Mouse (Mus musculus) MEL (cell line): ENCODE measurements around the gene Inpp4b. TPM values are rescaled to one million over a fixed set of nuclear protein-coding genes. Genes with fewer than 3 reads are reported as not detected.

Experiments
- DNase-seq: peaks from one replicate; pipeline ENCODE4 v3.0.0; 2011; ENCODE audit warnings: low read depth, low spot score
- H3K27ac ChIP-seq: 2 replicates; pipeline ENCODE4 v1.5.1; 2012; ENCODE audit warnings: low read depth, mild to moderate bottlenecking, control low read depth, low read length, moderate library complexity; ENCODE audit not compliant: control insufficient read depth
- H3K27me3 ChIP-seq, 2 experiments: fragments of 150-350 bp in 1 of 2; sonication (generic) in 1 of 2; 2 replicates each; pipeline ENCODE4 v1.6.1; 2012; ENCODE audit warnings: low read length in 2 of 2, mild to moderate bottlenecking in 2 of 2, improper control_type of control experiment in 1 of 2, moderate library complexity in 1 of 2; ENCODE audit not compliant: insufficient read depth in 2 of 2, control insufficient read depth in 1 of 2
- H3K36me3 ChIP-seq, 2 experiments: 2 replicates each; pipeline ENCODE4 v1.6.1; 2012 to 2014; ENCODE audit warnings: low read length in 2 of 2, improper control_type of control experiment in 1 of 2, inconsistent platforms in 1 of 2, mild to moderate bottlenecking in 1 of 2; ENCODE audit not compliant: insufficient read depth in 2 of 2, control insufficient read depth in 1 of 2
- H3K4me1 ChIP-seq, 2 experiments: fragments of 150-350 bp in 1 of 2; sonication (generic) in 1 of 2; 2 replicates each; pipeline ENCODE4 v1.6.1; 2012; ENCODE audit warnings: low read length in 2 of 2, improper control_type of control experiment in 1 of 2, mild to moderate bottlenecking in 1 of 2; ENCODE audit not compliant: insufficient read depth in 2 of 2, control insufficient read depth in 1 of 2
- H3K4me3 ChIP-seq, 2 experiments: fragments of 150-350 bp in 1 of 2; sonication (generic) in 1 of 2; 2 replicates each; pipeline ENCODE4 v1.5.1; 2012; ENCODE audit warnings: low read depth in 2 of 2, low read length in 2 of 2, mild to moderate bottlenecking in 2 of 2, moderate library complexity in 2 of 2, control low read depth in 1 of 2, improper control_type of control experiment in 1 of 2; ENCODE audit not compliant: control insufficient read depth in 1 of 2, insufficient read depth in 1 of 2
- H3K79me2 ChIP-seq: 2 replicates; pipeline ENCODE4 v1.6.1; 2012; ENCODE audit warnings: mild to moderate bottlenecking, low read length, moderate library complexity; ENCODE audit not compliant: control insufficient read depth, poor library complexity, insufficient read depth
- H3K9ac ChIP-seq: 2 replicates; pipeline ENCODE4 v1.6.1; 2012; ENCODE audit warnings: low read depth, mild to moderate bottlenecking, control low read depth, low read length, moderate library complexity; ENCODE audit not compliant: control insufficient read depth, poor library complexity, severe bottlenecking
- H3K9me3 ChIP-seq: fragments of 150-350 bp; sonication (generic); replicated peaks from 2 replicates; pipeline ENCODE4 v1.6.1; 2012; ENCODE audit warnings: mild to moderate bottlenecking, low read length, improper control_type of control experiment, moderate library complexity; ENCODE audit not compliant: insufficient read depth
- BHLHE40 ChIP-seq: IDR thresholded peaks from 2 replicates; pipeline ENCODE4 v1.6.1; 2012; ENCODE audit warnings: low read depth, mild to moderate bottlenecking, inconsistent platforms, low read length, improper control_type of control experiment, borderline replicate concordance
- CHD1 ChIP-seq: IDR thresholded peaks from 2 replicates; pipeline ENCODE4 v1.6.1; 2012; ENCODE audit warnings: low read depth, mild to moderate bottlenecking, inconsistent platforms, low read length, improper control_type of control experiment
- CHD2 ChIP-seq: IDR thresholded peaks from 2 replicates; pipeline ENCODE4 v1.6.1; 2011; ENCODE audit warnings: low read length, improper control_type of control experiment
- CTCF ChIP-seq, 3 experiments: IDR thresholded peaks in 2 of 3; conservative IDR thresholded peaks in 1 of 3; 2 replicates each; pipeline ENCODE4 v1.5.1; 2011 to 2012; ENCODE audit warnings: low read length in 3 of 3, low read depth in 2 of 3, mild to moderate bottlenecking in 2 of 3, improper control_type of control experiment in 1 of 3, inconsistent platforms in 1 of 3, mixed read lengths in 1 of 3, moderate library complexity in 1 of 3; ENCODE audit not compliant: control insufficient read depth in 1 of 3, insufficient read depth in 1 of 3, poor library complexity in 1 of 3, severe bottlenecking in 1 of 3
- ELF1 ChIP-seq: IDR thresholded peaks from 2 replicates; pipeline ENCODE4 v1.6.1; 2014; ENCODE audit warnings: low read depth, mild to moderate bottlenecking, inconsistent platforms, low read length, improper control_type of control experiment, moderate library complexity
- GABPA ChIP-seq: IDR thresholded peaks from 2 replicates; pipeline ENCODE4 v1.6.1; 2012; ENCODE audit warnings: low read depth, mild to moderate bottlenecking, inconsistent platforms, low read length, improper control_type of control experiment, moderate library complexity
- HCFC1 ChIP-seq: IDR thresholded peaks from 2 replicates; pipeline ENCODE4 v1.6.1; 2012; ENCODE audit warnings: low read depth, mild to moderate bottlenecking, inconsistent platforms, low read length, improper control_type of control experiment, moderate library complexity
- KAT2A ChIP-seq: conservative IDR thresholded peaks from 2 replicates; pipeline ENCODE4 v1.6.1; 2012; ENCODE audit warnings: low read depth, low read length, improper control_type of control experiment, inconsistent platforms
- MAFK ChIP-seq: IDR thresholded peaks from 2 replicates; pipeline ENCODE4 v1.6.1; 2011; ENCODE audit warnings: low read depth, mild to moderate bottlenecking, low read length, improper control_type of control experiment, borderline replicate concordance
- MEF2A ChIP-seq: IDR thresholded peaks from 2 replicates; pipeline ENCODE4 v1.6.1; 2014; ENCODE audit warnings: low read depth, mild to moderate bottlenecking, inconsistent platforms, low read length, improper control_type of control experiment; ENCODE audit not compliant: poor library complexity, insufficient replicate concordance, severe bottlenecking; ENCODE audit errors: extremely low read depth
- MYB ChIP-seq: IDR thresholded peaks from 2 replicates; pipeline ENCODE4 v1.6.1; 2011; ENCODE audit warnings: mild to moderate bottlenecking, low read depth, low read length, improper control_type of control experiment
- MYC ChIP-seq: IDR thresholded peaks from 2 replicates; pipeline ENCODE4 v1.6.1; 2011; ENCODE audit warnings: low read depth, mild to moderate bottlenecking, low read length, improper control_type of control experiment, moderate library complexity
- NRF1 ChIP-seq: IDR thresholded peaks from 2 replicates; pipeline ENCODE4 v1.6.1; 2014; ENCODE audit warnings: low read depth, mild to moderate bottlenecking, inconsistent platforms, low read length, improper control_type of control experiment, moderate library complexity; ENCODE audit not compliant: poor library complexity, insufficient read depth, severe bottlenecking
- RCOR1 ChIP-seq: IDR thresholded peaks from 2 replicates; pipeline ENCODE4 v1.6.1; 2012; ENCODE audit warnings: low read depth, mild to moderate bottlenecking, inconsistent platforms, low read length, improper control_type of control experiment
- SIN3A ChIP-seq: IDR thresholded peaks from 2 replicates; pipeline ENCODE4 v1.6.1; 2012; ENCODE audit warnings: low read length, improper control_type of control experiment, inconsistent platforms
- SMC3 ChIP-seq: IDR thresholded peaks from 2 replicates; pipeline ENCODE4 v1.6.1; 2011; ENCODE audit warnings: low read depth, low read length, improper control_type of control experiment
- TBP ChIP-seq: IDR thresholded peaks from 2 replicates; pipeline ENCODE4 v1.8.0; 2011; ENCODE audit warnings: low read depth, low read length, improper control_type of control experiment
- TCF12 ChIP-seq: IDR thresholded peaks from 2 replicates; pipeline ENCODE4 v1.6.1; 2014; ENCODE audit warnings: low read depth, mild to moderate bottlenecking, inconsistent platforms, low read length, improper control_type of control experiment, moderate library complexity
- UBTF ChIP-seq: IDR thresholded peaks from 2 replicates; pipeline ENCODE4 v1.6.1; 2012; ENCODE audit warnings: low read depth, mild to moderate bottlenecking, inconsistent platforms, low read length, improper control_type of control experiment, moderate library complexity, borderline replicate concordance; ENCODE audit not compliant: insufficient read depth
- USF1 ChIP-seq: IDR thresholded peaks from 2 replicates; pipeline ENCODE4 v1.6.1; 2014; ENCODE audit warnings: low read depth, mild to moderate bottlenecking, inconsistent platforms, low read length, improper control_type of control experiment, moderate library complexity
- USF2 ChIP-seq, 2 experiments: IDR thresholded peaks; 2 replicates each; pipeline ENCODE4 v1.6.1; 2011 to 2012; ENCODE audit warnings: improper control_type of control experiment in 2 of 2, low read length in 2 of 2, borderline replicate concordance in 1 of 2, inconsistent platforms in 1 of 2, low read depth in 1 of 2, mild to moderate bottlenecking in 1 of 2; ENCODE audit not compliant: insufficient read depth in 1 of 2
- ZC3H11A ChIP-seq: IDR thresholded peaks from 2 replicates; pipeline ENCODE4 v1.6.1; 2012; ENCODE audit warnings: low read depth, mild to moderate bottlenecking, inconsistent platforms, low read length, improper control_type of control experiment
- ZNF384 ChIP-seq: IDR thresholded peaks from 2 replicates; pipeline ENCODE4 v1.6.1; 2012; ENCODE audit warnings: low read depth, mild to moderate bottlenecking, inconsistent platforms, low read length, improper control_type of control experiment
- polyA plus RNA-seq, 2 experiments: library from polyadenylated mRNA; stranded (reverse) in 1 of 2; unstranded in 1 of 2; fragments of >175 nt in 1 of 2; fragments of >200 nt in 1 of 2; gene quantifications; 2 replicates each; pipeline versions ENCODE4 v1.2.1 to v1.2.4; 2012; ENCODE audit warnings: low replicate concordance in 2 of 2, low read depth in 1 of 2; ENCODE audit not compliant: insufficient read length in 2 of 2, insufficient read depth in 1 of 2, missing spikeins in 1 of 2
- total RNA-seq: library from RNA; depleted of rRNA; stranded (reverse); fragments of 300-350 nt; gene quantifications from 2 replicates; pipeline ENCODE4 v1.2.3, GENCODE M21; 2012

Gene Inpp4b
- total and polyA plus RNA-seq, 3 experiments, result 12.3 to 26.9 (median 13.6) TPM

- no peak; the same call in 1 of the 2 replicates for TF ChIP-seq CHD2
- peak; percentile 93 for TF ChIP-seq ZNF384
- TF ChIP-seq HCFC1, result 0 out of 2 replicates have a peak, but pooled peaks have one; percentile 33
- TF ChIP-seq CTCF (IDR thresholded peaks at IDR 0.05 in 2 of 3, conservative IDR thresholded peaks at IDR 0.05 in 1 of 3; ENCODE audit: control insufficient read depth in 1 of 3, insufficient read depth in 1 of 3, low read depth in 2 of 3, low read length in 3 of 3, poor library complexity in 1 of 3, severe bottlenecking in 1 of 3), result no peak
Observed at GRCm38 (mm10) chr8:81773305-81773965, 431.1 kb downstream of the Inpp4b start (continued).

GRCm38 (mm10) chr8:81774010-81774409, 431.7 kb downstream of the Inpp4b start:
- no peaks in the 10 kb centered on the region for H3K9me3 ChIP-seq
- TF ChIP-seq MAFK, result no peak
- TF ChIP-seq TBP, result no peak
- TF ChIP-seq NRF1, result no peak
- TF ChIP-seq BHLHE40, result no peak
- TF ChIP-seq UBTF, result no peak
- TF ChIP-seq KAT2A, result no peak
- TF ChIP-seq MYB, result no peak
- no peak for TF ChIP-seq TCF12
- no peak for TF ChIP-seq SMC3
- no peak for TF ChIP-seq ZC3H11A
- no peak for TF ChIP-seq MYC
- no peak for TF ChIP-seq SIN3A
- TF ChIP-seq USF1, result no peak
- TF ChIP-seq CHD1, result no peak
- no peak for TF ChIP-seq USF2 (IDR thresholded peaks at IDR 0.05; ENCODE audit: borderline replicate concordance in 1 of 2, insufficient read depth in 1 of 2, low read depth in 1 of 2, low read length in 2 of 2)
- no peak for TF ChIP-seq GABPA
- no peak for TF ChIP-seq RCOR1
- no peak for TF ChIP-seq ELF1
- TF ChIP-seq MEF2A, result no peak
- TF ChIP-seq, all 39 proteins: peak for 0
- peaks cover 23% of the 10 kb centered on the region for H3K79me2 ChIP-seq
- peaks cover 0 to 75% of the 10 kb centered on the region in 2 experiments; a peak in 2 of 4 replicates for H3K36me3 ChIP-seq
- H3K27me3 ChIP-seq, result no peaks in the 10 kb centered on the region
- H3K4me3 ChIP-seq, result peak overlapping the region; percentile 10 to 21; a peak in 3 of 4 replicates
- H3K4me1 ChIP-seq, result peaks cover 50 to 57% of the 10 kb centered on the region in 2 experiments
- H3K27ac ChIP-seq, result peak overlapping the region; percentile 98
- peak; percentile 84 for DNase-seq
- H3K9ac ChIP-seq, result peak overlapping the region; percentile 64
